Mouse (Mus musculus) kidney, embryonic 15.5 days (tissue): ENCODE measurements at regions not wholly inside any gene's neighbourhood (a gene's known extent, or its start where the extent isn't known, plus 50 kb on each side); places are given as distances from the start of the nearest gene placed in this dataset.

ENCODE experiments used
- ATAC-seq: fragments of 200-750 bp; cut with Nextera tagmentation; replicated peaks from 2 replicates; pipeline ENCODE4 v1.8.0; 2017; ENCODE audit warnings: moderate TSS enrichment; ENCODE audit not compliant: low FRiP score
- H3K27ac ChIP-seq: fragments of 300-500 bp; sonication (generic); 2 replicates; pipeline ENCODE4 v1.5.1; 2015; ENCODE audit warnings: mild to moderate bottlenecking, inconsistent platforms
- H3K27me3 ChIP-seq: fragments of 300-500 bp; sonication (generic); 2 replicates; pipeline ENCODE4 v1.6.1; 2015; ENCODE audit warnings: inconsistent platforms
- H3K36me3 ChIP-seq: fragments of 300-500 bp; sonication (generic); 2 replicates; pipeline ENCODE4 v1.6.1; 2015; ENCODE audit warnings: inconsistent platforms
- H3K4me1 ChIP-seq: fragments of 300-500 bp; sonication (generic); 2 replicates; pipeline ENCODE4 v1.6.1; 2015; ENCODE audit warnings: inconsistent platforms
- H3K4me2 ChIP-seq: fragments of 300-500 bp; sonication (generic); 2 replicates; pipeline ENCODE4 v1.6.1; 2015; ENCODE audit warnings: moderate library complexity, mild to moderate bottlenecking, inconsistent platforms
- H3K4me3 ChIP-seq: fragments of 300-500 bp; sonication (generic); replicated peaks from 2 replicates; pipeline ENCODE4 v1.5.1; 2015; ENCODE audit warnings: mild to moderate bottlenecking, inconsistent platforms
- H3K9ac ChIP-seq: fragments of 300-500 bp; sonication (generic); 2 replicates; pipeline ENCODE4 v1.6.1; 2015; ENCODE audit warnings: mild to moderate bottlenecking, inconsistent platforms
- H3K9me3 ChIP-seq: fragments of 300-500 bp; sonication (generic); replicated peaks from 2 replicates; pipeline ENCODE4 v1.6.1; 2016; ENCODE audit warnings: inconsistent platforms
- WGBS: fragments of 180-500 bp; shearing (Covaris S2); methylation state at CpG from one replicate; pipeline ENCODE4 v1.1.7; 2015; ENCODE audit warnings: mixed read lengths; 5-methylcytosine and 5-hydroxymethylcytosine counted together

- no peak for ATAC-seq
- H3K4me1 ChIP-seq, result peaks cover 11% of the 10 kb centered on the region
- no peak overlapping the region for H3K27ac ChIP-seq
- no peaks in the 10 kb centered on the region for H3K9me3 ChIP-seq
- H3K4me3 ChIP-seq, result no peak overlapping the region
- no peaks in the 10 kb centered on the region for H3K27me3 ChIP-seq
- no peak overlapping the region for H3K9ac ChIP-seq
- H3K4me2 ChIP-seq, result no peak overlapping the region
- no peaks in the 10 kb centered on the region for H3K36me3 ChIP-seq
- WGBS, result 72% methylated on average over 4 of the region's 4 CpGs
Observed at GRCm38 (mm10) chr5:129394416-129394815, 106.6 kb upstream of the Sfswap start.

DNA sequence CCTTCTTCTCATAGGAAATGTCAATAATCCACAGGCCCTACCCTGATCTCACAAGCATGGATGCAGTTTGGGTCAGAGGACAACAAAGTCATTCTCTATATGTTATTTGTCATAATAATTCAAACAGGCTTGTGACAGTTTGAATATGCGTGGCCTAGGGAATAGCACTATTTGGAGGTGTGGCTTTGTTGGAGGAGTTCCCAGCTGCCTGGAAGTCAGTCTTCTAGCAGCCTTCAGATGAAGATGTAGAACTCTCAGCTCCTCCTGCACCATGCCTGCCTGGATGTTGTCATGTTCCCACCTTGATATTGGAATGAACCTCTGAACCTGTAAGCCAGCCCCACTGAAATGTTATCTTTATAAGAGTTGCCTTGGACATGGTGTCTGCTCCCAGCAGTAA, 103.7 kb upstream of the Sfswap start:
- Histone ChIP-seq H3K36me3 (no peaks in the 10 kb centered on the region), H3K27ac (no peak overlapping the region), H3K9ac (no peak overlapping the region), H3K27me3 (no peaks in the 10 kb centered on the region), H3K4me1 (peaks cover 5% of the 10 kb centered on the region; the same call in 1 of the 2 replicates), H3K4me3 (no peak overlapping the region), H3K9me3 (no peaks in the 10 kb centered on the region), H3K4me2 (no peak overlapping the region)
- WGBS, result 49% methylated on average over 1 of the region's 1 CpGs
- no peak for ATAC-seq

DNA sequence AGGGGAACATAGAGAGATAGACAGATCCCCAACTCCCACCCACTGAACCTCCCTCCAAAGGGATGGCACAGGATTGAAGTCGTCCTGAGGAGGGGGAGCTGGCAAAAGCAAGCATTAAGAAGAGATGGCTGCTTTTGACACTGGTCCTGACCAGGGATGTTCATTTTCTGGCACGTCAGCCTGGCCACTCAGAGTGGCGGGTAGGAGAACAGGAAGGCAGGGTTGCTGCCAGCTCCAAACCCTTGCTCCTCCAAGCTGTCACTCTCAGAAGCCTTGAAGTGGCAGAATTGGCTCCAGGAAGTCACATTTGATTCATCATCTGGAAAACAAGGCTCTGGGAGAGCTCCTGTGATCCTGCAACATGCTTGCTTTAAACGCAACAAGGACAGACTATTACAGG, 94.8 kb upstream of the Sfswap start:
- no peak overlapping the region for H3K9ac ChIP-seq
- H3K4me1 ChIP-seq, result peaks cover 15% of the 10 kb centered on the region
- ATAC-seq, result no peak
- H3K27ac ChIP-seq, result no peak overlapping the region
- 51% methylated on average over 4 of the region's 4 CpGs for WGBS
- H3K4me3 ChIP-seq, result no peak overlapping the region
- no peaks in the 10 kb centered on the region for H3K36me3 ChIP-seq
- no peaks in the 10 kb centered on the region for H3K9me3 ChIP-seq
- no peak overlapping the region for H3K4me2 ChIP-seq
- 0 out of 2 replicates have a peak, but pooled peaks cover 6% of the 10 kb centered on the region for H3K27me3 ChIP-seq

GRCm38 (mm10) chr5:129409440-129410004, 91.5 kb upstream of the Sfswap start:
- 51% methylated on average over 14 of the region's 14 CpGs for WGBS
- no peaks in the 10 kb centered on the region for H3K36me3 ChIP-seq
- no peak overlapping the region for H3K4me2 ChIP-seq
- H3K27me3 ChIP-seq, result 0 out of 2 replicates have a peak, but pooled peaks cover 6% of the 10 kb centered on the region
- no peak overlapping the region for H3K27ac ChIP-seq
- ATAC-seq, result peak; percentile 36; the same call in 1 of the 2 replicates
- H3K4me1 ChIP-seq, result peaks cover 15% of the 10 kb centered on the region
- no peak overlapping the region for H3K9ac ChIP-seq
- H3K4me3 ChIP-seq, result no peak overlapping the region
- H3K9me3 ChIP-seq, result no peaks in the 10 kb centered on the region

DNA sequence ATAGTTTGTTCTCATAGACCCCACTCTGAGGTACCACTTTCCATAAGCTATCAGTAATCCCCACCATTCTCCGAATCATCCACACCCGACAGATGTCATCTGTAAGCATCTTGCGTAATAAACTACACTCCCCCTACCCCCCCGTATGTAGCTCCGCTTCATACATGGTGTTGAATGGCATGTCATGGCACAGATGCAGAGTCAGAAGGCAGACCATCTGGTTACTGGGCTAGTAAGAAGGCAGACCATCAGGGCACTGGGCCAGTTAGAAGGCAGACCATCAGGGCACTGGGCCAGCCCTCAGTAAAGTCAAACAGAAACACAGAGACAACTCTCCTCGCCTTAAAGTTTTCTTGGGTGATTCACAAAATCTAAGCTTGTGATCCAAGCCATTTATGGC, 88.9 kb upstream of the Sfswap start:
- WGBS, result 94% methylated on average over 6 of the region's 6 CpGs
- no peak for ATAC-seq
- no peaks in the 10 kb centered on the region for H3K27me3 ChIP-seq

GRCm38 (mm10) chr5:129414960-129415706, 85.9 kb upstream of the Sfswap start:
- Histone ChIP-seq H3K9me3 (no peaks in the 10 kb centered on the region), H3K36me3 (no peaks in the 10 kb centered on the region), H3K9ac (no peak overlapping the region), H3K4me2 (peak overlapping the region; percentile 37), H3K27me3 (no peaks in the 10 kb centered on the region), H3K4me1 (peaks cover 21% of the 10 kb centered on the region; the same call in 1 of the 2 replicates), H3K27ac (peak overlapping the region; percentile 67), H3K4me3 (0 out of 2 replicates have a peak overlapping the region, but pooled peaks have one; percentile 3)
- peak; percentile 72; the same call in 1 of the 2 replicates for ATAC-seq
- WGBS, result 31% methylated on average over 12 of the region's 12 CpGs

More for the DNA sequence above, 88.9 kb upstream of the Sfswap start:
- Histone ChIP-seq H3K9me3 (no peaks in the 10 kb centered on the region), H3K4me2 (no peak overlapping the region), H3K27ac (no peak overlapping the region), H3K9ac (no peak overlapping the region), H3K4me1 (peaks cover 27% of the 10 kb centered on the region), H3K36me3 (no peaks in the 10 kb centered on the region), H3K4me3 (no peak overlapping the region)

GRCm38 (mm10) chr5:129416425-129416824, 84.6 kb upstream of the Sfswap start:
- Histone ChIP-seq H3K27me3 (no peaks in the 10 kb centered on the region), H3K9ac (no peak overlapping the region), H3K4me2 (no peak overlapping the region), H3K9me3 (no peaks in the 10 kb centered on the region), H3K27ac (peak overlapping the region; percentile 67; the same call in 1 of the 2 replicates), H3K4me3 (no peak overlapping the region), H3K4me1 (peaks cover 21% of the 10 kb centered on the region; the same call in 1 of the 2 replicates), H3K36me3 (no peaks in the 10 kb centered on the region)
- 7% methylated on average over 3 of the region's 3 CpGs for WGBS
- ATAC-seq, result no peak

GRCm38 (mm10) chr5:129417516-129417915, 83.5 kb upstream of the Sfswap start:
- H3K36me3 ChIP-seq, result no peaks in the 10 kb centered on the region
- no peak for ATAC-seq
- 65% methylated on average over 3 of the region's 3 CpGs for WGBS
- peaks cover 21% of the 10 kb centered on the region; the same call in 1 of the 2 replicates for H3K4me1 ChIP-seq
- H3K9ac ChIP-seq, result no peak overlapping the region
- H3K27ac ChIP-seq, result peak overlapping the region; percentile 9; the same call in 1 of the 2 replicates
- no peaks in the 10 kb centered on the region for H3K9me3 ChIP-seq
- H3K4me2 ChIP-seq, result no peak overlapping the region
- H3K4me3 ChIP-seq, result no peak overlapping the region
- H3K27me3 ChIP-seq, result no peaks in the 10 kb centered on the region

- Histone ChIP-seq H3K36me3 (no peaks in the 10 kb centered on the region), H3K4me3 (no peak overlapping the region), H3K4me2 (no peak overlapping the region), H3K9me3 (no peaks in the 10 kb centered on the region), H3K27me3 (no peaks in the 10 kb centered on the region), H3K9ac (no peak overlapping the region), H3K27ac (no peak overlapping the region), H3K4me1 (0 out of 2 replicates have a peak, but pooled peaks cover 12% of the 10 kb centered on the region)
- WGBS, result 68% methylated on average over 2 of the region's 2 CpGs
- ATAC-seq, result no peak
Observed at GRCm38 (mm10) chr5:129420981-129421380, 80.0 kb upstream of the Sfswap start.

DNA sequence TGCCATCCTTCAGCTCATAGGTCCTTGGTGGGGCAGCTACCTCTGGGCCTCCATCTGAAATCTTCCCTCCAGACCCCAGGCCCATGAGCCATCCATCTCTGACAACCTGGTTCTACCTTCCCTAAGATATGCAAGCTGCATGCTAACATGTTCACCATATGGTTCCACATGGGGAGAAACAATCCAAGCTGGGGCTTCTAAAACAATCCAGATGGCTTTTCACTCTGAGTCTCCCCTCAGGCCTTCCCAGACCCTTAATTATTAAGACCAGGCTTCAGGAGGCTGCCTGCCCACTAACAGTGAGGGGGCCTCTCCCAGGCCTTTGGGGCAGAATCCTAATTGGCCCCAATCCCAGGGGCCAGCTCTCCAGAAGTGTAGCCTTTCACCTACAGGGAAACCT, 71.1 kb upstream of the Sfswap start:
- Histone ChIP-seq H3K4me1 (0 out of 2 replicates have a peak, but pooled peaks cover 10% of the 10 kb centered on the region), H3K27me3 (no peaks in the 10 kb centered on the region), H3K4me3 (no peak overlapping the region), H3K27ac (no peak overlapping the region), H3K36me3 (no peaks in the 10 kb centered on the region), H3K9me3 (no peaks in the 10 kb centered on the region), H3K9ac (no peak overlapping the region), H3K4me2 (no peak overlapping the region)
- ATAC-seq, result no peak

- H3K9me3 ChIP-seq, result no peaks in the 10 kb centered on the region
- H3K9ac ChIP-seq, result no peak overlapping the region
- H3K36me3 ChIP-seq, result no peaks in the 10 kb centered on the region
- no peak for ATAC-seq
- no peak overlapping the region for H3K4me3 ChIP-seq
- H3K4me1 ChIP-seq, result 0 out of 2 replicates have a peak, but pooled peaks cover 10% of the 10 kb centered on the region
- WGBS, result 71% methylated on average over 3 of the region's 3 CpGs
- H3K4me2 ChIP-seq, result no peak overlapping the region
- H3K27ac ChIP-seq, result no peak overlapping the region
- no peaks in the 10 kb centered on the region for H3K27me3 ChIP-seq
Observed at GRCm38 (mm10) chr5:129430330-129430729, 70.7 kb upstream of the Sfswap start.

GRCm38 (mm10) chr5:129449931-129450573, 51.0 kb upstream of the Sfswap start:
- no peak overlapping the region for H3K4me2 ChIP-seq
- H3K4me1 ChIP-seq, result peaks cover 11% of the 10 kb centered on the region
- H3K9ac ChIP-seq, result no peak overlapping the region
- H3K27me3 ChIP-seq, result peaks cover 29% of the 10 kb centered on the region
- no peak for ATAC-seq
- 58% methylated on average over 7 of the region's 7 CpGs for WGBS
- H3K36me3 ChIP-seq, result no peaks in the 10 kb centered on the region
- H3K9me3 ChIP-seq, result no peaks in the 10 kb centered on the region
- no peak overlapping the region for H3K4me3 ChIP-seq
- no peak overlapping the region for H3K27ac ChIP-seq
